Mouse (Mus musculus): ENCODE measurements at regions not wholly inside any gene's neighbourhood (a gene's known extent, or its start where the extent isn't known, plus 50 kb on each side); places are given as distances from the start of the nearest gene placed in this dataset.

GRCm38 (mm10) chr16:76220466-76220865, 153.2 kb downstream of the Nrip1 start:
- no peak for DNase-seq (ENCODE audit: low spot score)
- no peak overlapping the region for H3K4me3 ChIP-seq (ENCODE audit: low read depth, low read length)
- no peak for ATAC-seq

GRCm38 (mm10) chr16:76219233-76219632, 154.4 kb downstream of the Nrip1 start:
- Histone ChIP-seq H3K9ac (ENCODE audit: low read length) (no peak overlapping the region), H3K4me2 (ENCODE audit: low read length) (no peak overlapping the region), H3K27ac (ENCODE audit: low read depth, low read length) (no peak overlapping the region), H3K27me3 (replicated peaks; ENCODE audit: control insufficient read depth, insufficient read depth, low read length) (no peaks in the 10 kb centered on the region), H3K4me1 (ENCODE audit: control insufficient read depth, insufficient read depth, low read length) (no peaks in the 10 kb centered on the region), H3K9me3 (replicated peaks; ENCODE audit: control insufficient read depth, low read length) (no peaks in the 10 kb centered on the region), H3K4me3 (ENCODE audit: low read depth, low read length) (no peak overlapping the region), H3K36me3 (ENCODE audit: control insufficient read depth, insufficient read depth, low read length) (no peaks in the 10 kb centered on the region)
- ATAC-seq = no peak
- DNase-seq (ENCODE audit: low spot score) = no peak

More at GRCm38 (mm10) chr16:76220466-76220865, 153.2 kb downstream of the Nrip1 start:
- H3K9ac ChIP-seq (ENCODE audit: low read length) = no peak overlapping the region
- no peak overlapping the region for H3K4me2 ChIP-seq (ENCODE audit: low read length)
- 92% methylated on average over 3 of the region's 3 CpGs for WGBS
- H3K9me3 ChIP-seq (replicated peaks; ENCODE audit: control insufficient read depth, low read length) = no peaks in the 10 kb centered on the region
- no peaks in the 10 kb centered on the region for H3K36me3 ChIP-seq (ENCODE audit: control insufficient read depth, insufficient read depth, low read length)
- H3K27me3 ChIP-seq (replicated peaks; ENCODE audit: control insufficient read depth, insufficient read depth, low read length) = no peaks in the 10 kb centered on the region
- H3K4me1 ChIP-seq (ENCODE audit: control insufficient read depth, insufficient read depth, low read length) = no peaks in the 10 kb centered on the region
- H3K27ac ChIP-seq (ENCODE audit: low read depth, low read length) = no peak overlapping the region

GRCm38 (mm10) chr16:76218310-76219170, 155.1 kb downstream of the Nrip1 start:
- DNase-seq (ENCODE audit: low spot score) = no peak

GRCm38 (mm10) chr16:76216184-76216583, 157.4 kb downstream of the Nrip1 start:
- H3K27me3 ChIP-seq (replicated peaks; ENCODE audit: control insufficient read depth, insufficient read depth, low read length) = no peaks in the 10 kb centered on the region
- H3K9me3 ChIP-seq (replicated peaks; ENCODE audit: control insufficient read depth, low read length) = no peaks in the 10 kb centered on the region
- WGBS = 50% methylated on average over 8 of the region's 9 CpGs
- H3K4me3 ChIP-seq (ENCODE audit: low read depth, low read length) = no peak overlapping the region
- ATAC-seq = no peak
- H3K4me2 ChIP-seq (ENCODE audit: low read length) = no peak overlapping the region
- H3K27ac ChIP-seq (ENCODE audit: low read depth, low read length) = no peak overlapping the region
- no peak overlapping the region for H3K9ac ChIP-seq (ENCODE audit: low read length)
- H3K4me1 ChIP-seq (ENCODE audit: control insufficient read depth, insufficient read depth, low read length) = no peaks in the 10 kb centered on the region
- H3K36me3 ChIP-seq (ENCODE audit: control insufficient read depth, insufficient read depth, low read length) = no peaks in the 10 kb centered on the region
- no peak for DNase-seq (ENCODE audit: low spot score)

More at GRCm38 (mm10) chr16:76218310-76219170, 155.1 kb downstream of the Nrip1 start:
- no peak overlapping the region for H3K27ac ChIP-seq (ENCODE audit: low read depth, low read length)
- H3K9me3 ChIP-seq (replicated peaks; ENCODE audit: control insufficient read depth, low read length) = no peaks in the 10 kb centered on the region
- H3K9ac ChIP-seq (ENCODE audit: low read length) = no peak overlapping the region
- no peaks in the 10 kb centered on the region for H3K27me3 ChIP-seq (replicated peaks; ENCODE audit: control insufficient read depth, insufficient read depth, low read length)
- no peak overlapping the region for H3K4me2 ChIP-seq (ENCODE audit: low read length)
- 95% methylated on average over 11 of the region's 11 CpGs for whole genome bisulfite sequencing
- H3K4me3 ChIP-seq (ENCODE audit: low read depth, low read length) = no peak overlapping the region
- no peaks in the 10 kb centered on the region for H3K4me1 ChIP-seq (ENCODE audit: control insufficient read depth, insufficient read depth, low read length)
- ATAC-seq = no peak
- no peaks in the 10 kb centered on the region for H3K36me3 ChIP-seq (ENCODE audit: control insufficient read depth, insufficient read depth, low read length)

GRCm38 (mm10) chr16:76215558-76215957, 158.1 kb downstream of the Nrip1 start:
- DNase-seq (ENCODE audit: low spot score) (no peak), ATAC-seq (no peak)
- no peak overlapping the region for H3K4me3 ChIP-seq (ENCODE audit: low read depth, low read length)
- H3K4me1 ChIP-seq (ENCODE audit: control insufficient read depth, insufficient read depth, low read length) = no peaks in the 10 kb centered on the region
- no peak overlapping the region for H3K4me2 ChIP-seq (ENCODE audit: low read length)
- no peak overlapping the region for H3K27ac ChIP-seq (ENCODE audit: low read depth, low read length)
- no peaks in the 10 kb centered on the region for H3K9me3 ChIP-seq (replicated peaks; ENCODE audit: control insufficient read depth, low read length)
- no peaks in the 10 kb centered on the region for H3K27me3 ChIP-seq (replicated peaks; ENCODE audit: control insufficient read depth, insufficient read depth, low read length)
- no peaks in the 10 kb centered on the region for H3K36me3 ChIP-seq (ENCODE audit: control insufficient read depth, insufficient read depth, low read length)
- WGBS = 85% methylated on average over 5 of the region's 5 CpGs
- H3K9ac ChIP-seq (ENCODE audit: low read length) = no peak overlapping the region

GRCm38 (mm10) chr16:76201773-76202571, 171.7 kb downstream of the Nrip1 start:
- H3K27me3 ChIP-seq (replicated peaks; ENCODE audit: control insufficient read depth, insufficient read depth, low read length) = no peaks in the 10 kb centered on the region
- ATAC-seq (no peak), DNase-seq (ENCODE audit: low spot score) (peak; percentile 38)
- H3K9ac ChIP-seq (ENCODE audit: low read length) = no peak overlapping the region
- H3K36me3 ChIP-seq (ENCODE audit: control insufficient read depth, insufficient read depth, low read length) = no peaks in the 10 kb centered on the region
- H3K4me2 ChIP-seq (ENCODE audit: low read length) = no peak overlapping the region
- H3K4me1 ChIP-seq (ENCODE audit: control insufficient read depth, insufficient read depth, low read length) = no peaks in the 10 kb centered on the region
- H3K4me3 ChIP-seq (ENCODE audit: low read depth, low read length) = no peak overlapping the region
- 70% methylated on average over 11 of the region's 11 CpGs for WGBS
- H3K9me3 ChIP-seq (replicated peaks; ENCODE audit: control insufficient read depth, low read length) = no peaks in the 10 kb centered on the region
- no peak overlapping the region for H3K27ac ChIP-seq (ENCODE audit: low read depth, low read length)

GRCm38 (mm10) chr16:76200801-76201728, 172.6 kb downstream of the Nrip1 start:
- Histone ChIP-seq H3K36me3 (ENCODE audit: control insufficient read depth, insufficient read depth, low read length) (no peaks in the 10 kb centered on the region), H3K4me2 (ENCODE audit: low read length) (no peak overlapping the region), H3K4me3 (ENCODE audit: low read depth, low read length) (no peak overlapping the region), H3K27me3 (replicated peaks; ENCODE audit: control insufficient read depth, insufficient read depth, low read length) (no peaks in the 10 kb centered on the region), H3K9ac (ENCODE audit: low read length) (no peak overlapping the region), H3K27ac (ENCODE audit: low read depth, low read length) (no peak overlapping the region), H3K9me3 (replicated peaks; ENCODE audit: control insufficient read depth, low read length) (no peaks in the 10 kb centered on the region), H3K4me1 (ENCODE audit: control insufficient read depth, insufficient read depth, low read length) (no peaks in the 10 kb centered on the region)
- ATAC-seq (no peak), DNase-seq (ENCODE audit: low spot score) (no peak)
- WGBS = 81% methylated on average over 9 of the region's 9 CpGs

GRCm38 (mm10) chr16:76200268-76200667, 173.4 kb downstream of the Nrip1 start:
- DNase-seq (ENCODE audit: low spot score) (peak; percentile 61), ATAC-seq (no peak)
- Histone ChIP-seq H3K4me2 (ENCODE audit: low read length) (no peak overlapping the region), H3K36me3 (ENCODE audit: control insufficient read depth, insufficient read depth, low read length) (no peaks in the 10 kb centered on the region), H3K4me1 (ENCODE audit: control insufficient read depth, insufficient read depth, low read length) (no peaks in the 10 kb centered on the region), H3K4me3 (ENCODE audit: low read depth, low read length) (no peak overlapping the region), H3K27me3 (replicated peaks; ENCODE audit: control insufficient read depth, insufficient read depth, low read length) (no peaks in the 10 kb centered on the region), H3K9me3 (replicated peaks; ENCODE audit: control insufficient read depth, low read length) (no peaks in the 10 kb centered on the region), H3K27ac (ENCODE audit: low read depth, low read length) (no peak overlapping the region), H3K9ac (ENCODE audit: low read length) (no peak overlapping the region)
- WGBS = 80% methylated on average over 3 of the region's 3 CpGs
